Mouse (Mus musculus) intestine, embryonic 16.5 days (tissue): ENCODE results near the gene Cdkn1b. TPM values are rescaled to one million over a fixed set of nuclear protein-coding genes. Genes with fewer than 3 reads are reported as not detected.

Source experiments
- ATAC-seq: fragments of 200-750 bp; cut with Nextera tagmentation; 2 replicates; pipeline ENCODE4 v1.8.0; 2017; ENCODE audit warnings: moderate TSS enrichment, moderate library complexity
- H3K27ac ChIP-seq: fragments of 300-500 bp; sonication (generic); 2 replicates; pipeline ENCODE4 v1.5.1; 2014; ENCODE audit warnings: mild to moderate bottlenecking, low read length
- H3K27me3 ChIP-seq: fragments of 300-500 bp; sonication (generic); replicated peaks from 2 replicates; pipeline ENCODE4 v1.6.1; 2014; ENCODE audit warnings: low read length, control low read depth, mixed read lengths; ENCODE audit not compliant: control insufficient read depth, insufficient read depth
- H3K36me3 ChIP-seq: fragments of 300-500 bp; sonication (generic); 2 replicates; pipeline ENCODE4 v1.6.1; 2014; ENCODE audit warnings: low read length, control low read depth; ENCODE audit not compliant: control insufficient read depth, insufficient read depth
- H3K4me1 ChIP-seq: fragments of 300-500 bp; sonication (generic); 2 replicates; pipeline ENCODE4 v1.6.1; 2014; ENCODE audit warnings: low read length, control low read depth, mixed read lengths; ENCODE audit not compliant: control insufficient read depth, insufficient read depth
- H3K4me2 ChIP-seq: fragments of 300-500 bp; sonication (generic); 2 replicates; pipeline ENCODE4 v1.6.1; 2014; ENCODE audit warnings: low read depth, low read length, control low read depth
- H3K4me3 ChIP-seq: fragments of 300-500 bp; sonication (generic); 2 replicates; pipeline ENCODE4 v1.5.1; 2014; ENCODE audit warnings: mild to moderate bottlenecking, low read length
- H3K9ac ChIP-seq: fragments of 300-500 bp; sonication (generic); 2 replicates; pipeline ENCODE4 v1.6.1; 2014; ENCODE audit warnings: low read depth, low read length
- H3K9me3 ChIP-seq: fragments of 300-500 bp; sonication (generic); 2 replicates; pipeline ENCODE4 v1.6.1; 2016; ENCODE audit warnings: low read length, control low read depth; ENCODE audit not compliant: control insufficient read depth
- WGBS: fragments of 180-500 bp; shearing (Covaris S2); extraction: QIAGEN DNeasy Blood & Tissue Kit; methylation state at CpG from one replicate; pipeline ENCODE4 v1.1.7; 2014; 5-methylcytosine and 5-hydroxymethylcytosine counted together
- polyA plus RNA-seq: library from polyadenylated mRNA; unstranded; fragments of >200 nt; fragmentation: Nextera tagmentation; extraction: Ambion mirVana; gene quantifications from 2 replicates; pipeline ENCODE4 v1.2.1, GENCODE M21; 2015

Cdkn1b gene
- polyA plus RNA-seq, 1 experiment from 2014 or later: 10.6 TPM

DNA sequence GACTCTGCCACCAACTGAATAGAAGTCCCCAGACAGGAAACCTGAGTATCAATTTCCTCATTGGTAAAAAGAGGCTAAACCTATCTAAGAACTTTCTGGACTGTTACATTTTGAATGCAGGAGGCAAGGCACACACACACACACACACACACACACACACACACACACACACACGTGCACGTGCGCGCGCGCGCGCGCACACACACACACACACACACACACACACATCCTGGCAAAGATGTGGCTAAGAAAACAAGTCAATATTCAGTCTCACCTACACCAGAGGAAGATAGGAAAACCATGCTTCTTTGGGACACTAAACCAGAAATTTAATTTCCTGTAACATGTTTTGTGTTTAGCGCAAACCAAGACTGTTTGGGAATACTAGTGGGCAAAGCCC lies 1.4 kb upstream of the Cdkn1b start:
- Histone ChIP-seq H3K4me2 (no peak overlapping the region), H3K9me3 (no peaks in the 10 kb centered on the region), H3K36me3 (no peaks in the 10 kb centered on the region), H3K9ac (no peak overlapping the region), H3K4me1 (peaks cover 27% of the 10 kb centered on the region), H3K27ac (no peak overlapping the region; the same call in 1 of the 2 replicates), H3K27me3 (no peaks in the 10 kb centered on the region), H3K4me3 (no peak overlapping the region)
- ATAC-seq: no peak
- WGBS: 92% methylated on average over 10 of the region's 10 CpGs

DNA sequence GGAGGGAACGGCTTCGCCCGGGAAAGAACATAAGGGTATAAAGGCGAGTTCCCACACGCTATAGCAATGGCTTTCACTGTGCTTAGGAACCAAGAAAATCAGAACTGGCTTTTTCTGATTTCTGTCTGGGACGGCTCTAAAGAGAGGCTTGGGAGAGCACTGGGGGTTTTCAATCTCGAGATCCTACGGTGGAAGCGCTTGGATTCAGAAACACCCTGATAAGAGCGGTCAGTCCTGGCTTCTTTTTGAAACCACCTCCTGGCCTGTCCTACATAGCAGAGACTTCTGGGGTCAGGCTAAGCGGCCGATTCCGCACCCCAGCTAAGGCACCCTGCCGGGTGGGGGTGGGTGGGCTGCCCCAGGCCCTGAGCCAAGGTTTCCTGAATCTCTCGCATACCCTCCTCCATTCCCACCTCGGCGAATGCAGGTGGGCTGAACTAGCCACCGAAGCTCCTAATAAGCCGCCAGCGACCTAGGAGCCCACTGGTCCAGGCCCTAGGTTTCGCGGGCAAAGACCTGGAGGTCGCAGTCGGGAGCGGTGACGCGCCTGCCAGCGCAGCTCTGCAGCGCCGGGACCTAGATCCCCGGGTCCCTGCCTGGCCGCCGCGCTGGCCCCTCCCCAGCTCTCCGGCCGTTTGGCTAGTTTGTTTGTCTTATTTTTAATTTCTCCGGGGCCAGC lies 551 bp upstream of the Cdkn1b start:
- ATAC-seq: peak; percentile 13; the same call in 1 of the 2 replicates
- Histone ChIP-seq H3K9me3 (no peaks in the 10 kb centered on the region), H3K36me3 (no peaks in the 10 kb centered on the region), H3K27me3 (no peaks in the 10 kb centered on the region), H3K4me3 (peak overlapping the region; percentile 77), H3K4me2 (peak overlapping the region; percentile 98), H3K27ac (peak overlapping the region; percentile 93), H3K9ac (peak overlapping the region; percentile 94), H3K4me1 (peaks cover 28% of the 10 kb centered on the region)
- 6% methylated on average over 37 of the region's 37 CpGs for WGBS

DNA sequence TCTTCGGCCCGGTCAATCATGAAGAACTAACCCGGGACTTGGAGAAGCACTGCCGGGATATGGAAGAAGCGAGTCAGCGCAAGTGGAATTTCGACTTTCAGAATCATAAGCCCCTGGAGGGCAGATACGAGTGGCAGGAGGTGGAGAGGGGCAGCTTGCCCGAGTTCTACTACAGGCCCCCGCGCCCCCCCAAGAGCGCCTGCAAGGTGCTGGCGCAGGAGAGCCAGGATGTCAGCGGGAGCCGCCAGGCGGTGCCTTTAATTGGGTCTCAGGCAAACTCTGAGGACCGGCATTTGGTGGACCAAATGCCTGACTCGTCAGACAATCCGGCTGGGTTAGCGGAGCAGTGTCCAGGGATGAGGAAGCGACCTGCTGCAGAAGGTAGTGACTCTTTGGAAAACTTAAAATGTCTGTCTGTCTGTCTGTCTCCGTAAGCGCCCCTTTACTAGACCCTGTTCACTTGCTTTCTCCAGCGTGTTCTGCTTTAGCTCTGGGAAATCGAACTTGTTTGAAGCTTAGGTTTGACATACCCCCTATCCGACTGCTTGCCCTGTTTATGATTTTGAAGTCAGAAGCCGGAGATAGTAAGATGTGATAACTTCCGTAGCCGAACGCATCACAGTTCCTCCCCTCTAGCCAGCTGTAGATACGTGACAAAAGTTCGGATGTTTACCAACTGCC lies 953 bp downstream of the Cdkn1b start:
- WGBS: under 1% methylated on average over 32 of the region's 32 CpGs
- H3K27me3 ChIP-seq: no peaks in the 10 kb centered on the region
- no peaks in the 10 kb centered on the region for H3K9me3 ChIP-seq
- no peak for ATAC-seq
- peak overlapping the region; percentile 94 for H3K27ac ChIP-seq
- peak overlapping the region; percentile 77 for H3K4me3 ChIP-seq
- peaks cover 27% of the 10 kb centered on the region for H3K4me1 ChIP-seq
- H3K9ac ChIP-seq: peak overlapping the region; percentile 94
- H3K4me2 ChIP-seq: peak overlapping the region; percentile 92
- no peaks in the 10 kb centered on the region for H3K36me3 ChIP-seq

DNA sequence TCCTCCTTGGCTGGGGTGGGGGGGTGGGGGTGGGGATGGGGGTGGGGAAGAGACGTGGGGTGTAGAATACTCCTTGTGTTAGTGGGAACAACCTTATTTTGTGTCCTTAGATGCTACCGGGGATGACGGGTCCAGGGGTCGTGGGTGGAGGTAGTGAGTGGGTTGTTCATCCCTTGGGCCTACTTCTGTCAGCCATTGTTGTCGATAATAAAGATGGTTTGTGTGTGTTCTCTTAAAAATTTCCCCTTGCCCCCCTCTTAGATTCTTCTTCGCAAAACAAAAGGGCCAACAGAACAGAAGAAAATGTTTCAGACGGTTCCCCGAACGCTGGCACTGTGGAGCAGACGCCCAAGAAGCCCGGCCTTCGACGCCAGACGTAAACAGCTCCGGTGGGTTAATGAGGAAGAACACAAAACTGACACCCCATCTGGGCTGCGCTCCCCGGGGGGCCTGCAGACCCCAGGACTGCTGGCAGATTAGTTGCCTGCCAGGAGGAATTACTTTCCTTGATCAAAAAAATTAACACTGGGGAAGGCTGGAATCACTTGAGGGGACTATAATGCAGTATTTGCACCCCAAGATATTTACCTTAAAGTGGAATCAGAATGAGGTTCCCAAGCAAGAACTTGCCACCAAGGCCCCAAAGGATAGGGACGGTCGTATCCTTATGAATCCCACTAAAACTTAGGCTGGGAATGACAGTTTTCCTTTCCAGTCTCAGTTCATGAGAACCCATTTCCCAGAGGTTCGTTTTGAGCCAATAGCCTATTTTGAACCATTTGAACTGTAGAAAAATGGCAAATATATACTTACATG lies 1.7 kb downstream of the Cdkn1b start:
- no peaks in the 10 kb centered on the region for H3K27me3 ChIP-seq
- H3K36me3 ChIP-seq: no peaks in the 10 kb centered on the region
- ATAC-seq: no peak
- peak overlapping the region; percentile 14; the same call in 1 of the 2 replicates for H3K27ac ChIP-seq
- peaks cover 21% of the 10 kb centered on the region for H3K4me1 ChIP-seq
- peak overlapping the region; percentile 77 for H3K4me3 ChIP-seq
- 8% methylated on average over 20 of the region's 20 CpGs for WGBS
- H3K4me2 ChIP-seq: peak overlapping the region; percentile 92
- H3K9ac ChIP-seq: peak overlapping the region; percentile 94
- H3K9me3 ChIP-seq: no peaks in the 10 kb centered on the region

DNA sequence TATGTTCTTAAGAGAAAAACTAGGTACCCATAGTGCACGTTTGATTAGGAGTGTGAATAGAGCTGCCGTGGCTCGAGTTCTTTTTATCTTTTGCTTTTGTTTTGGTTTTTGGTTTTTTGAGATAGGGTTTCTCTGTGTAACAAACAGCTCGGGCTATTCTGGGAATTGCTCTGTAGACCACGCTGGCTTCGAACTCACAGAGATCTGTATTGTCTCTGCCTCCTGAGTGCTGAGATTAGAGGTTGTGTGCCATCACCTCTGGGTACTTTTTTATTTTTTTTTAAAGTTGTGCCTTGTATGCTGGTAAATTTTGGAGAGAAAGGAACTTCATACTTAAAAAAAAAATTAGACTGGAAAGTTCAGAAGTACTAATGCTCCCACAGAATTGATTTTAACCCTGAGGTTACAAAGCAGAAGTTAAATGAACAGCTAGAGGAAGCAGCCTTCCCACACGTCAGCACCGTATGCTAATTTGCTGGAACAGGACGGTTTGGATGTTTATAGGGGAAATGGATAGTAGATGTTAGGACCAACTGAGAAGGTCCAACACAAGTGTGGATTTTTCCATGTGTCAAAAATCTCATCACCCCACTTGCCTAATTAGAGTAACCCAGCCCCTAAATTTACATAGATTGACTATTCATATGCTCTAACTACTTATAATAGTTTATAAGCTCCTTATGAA lies 2.5 kb downstream of the Cdkn1b start:
- Histone ChIP-seq H3K4me1 (peaks cover 21% of the 10 kb centered on the region), H3K9ac (peak overlapping the region; percentile 94), H3K4me3 (peak overlapping the region; percentile 77), H3K27me3 (no peaks in the 10 kb centered on the region), H3K27ac (no peak overlapping the region), H3K4me2 (peak overlapping the region; percentile 92), H3K36me3 (no peaks in the 10 kb centered on the region), H3K9me3 (no peaks in the 10 kb centered on the region)
- WGBS: 56% methylated on average over 9 of the region's 9 CpGs
- ATAC-seq: no peak

DNA sequence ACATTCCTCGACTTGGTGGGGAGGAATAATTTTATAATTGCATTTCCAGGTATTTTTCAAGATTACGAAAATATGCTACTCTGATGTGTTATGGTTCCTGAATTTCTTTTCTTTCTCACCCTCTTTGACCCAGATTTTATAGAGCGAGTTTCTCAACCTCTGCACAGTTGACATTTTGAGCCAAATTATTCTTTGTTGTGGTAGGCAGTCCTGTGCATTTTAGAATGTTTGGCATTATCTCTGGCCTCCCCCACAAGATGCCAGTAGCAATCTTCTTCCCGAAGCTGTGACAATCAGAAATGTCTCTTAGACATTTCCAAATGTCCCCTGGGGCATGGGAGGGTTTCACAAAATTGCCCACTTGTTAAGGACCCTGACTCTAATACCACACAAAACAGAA lies 3.5 kb downstream of the Cdkn1b start:
- Histone ChIP-seq H3K27me3 (no peaks in the 10 kb centered on the region), H3K4me2 (no peak overlapping the region; the same call in 1 of the 2 replicates), H3K4me1 (peaks cover 20% of the 10 kb centered on the region), H3K27ac (no peak overlapping the region), H3K9ac (no peak overlapping the region), H3K36me3 (no peaks in the 10 kb centered on the region), H3K4me3 (no peak overlapping the region), H3K9me3 (no peaks in the 10 kb centered on the region)
- 71% methylated on average over 4 of the region's 4 CpGs for WGBS
- no peak for ATAC-seq

DNA sequence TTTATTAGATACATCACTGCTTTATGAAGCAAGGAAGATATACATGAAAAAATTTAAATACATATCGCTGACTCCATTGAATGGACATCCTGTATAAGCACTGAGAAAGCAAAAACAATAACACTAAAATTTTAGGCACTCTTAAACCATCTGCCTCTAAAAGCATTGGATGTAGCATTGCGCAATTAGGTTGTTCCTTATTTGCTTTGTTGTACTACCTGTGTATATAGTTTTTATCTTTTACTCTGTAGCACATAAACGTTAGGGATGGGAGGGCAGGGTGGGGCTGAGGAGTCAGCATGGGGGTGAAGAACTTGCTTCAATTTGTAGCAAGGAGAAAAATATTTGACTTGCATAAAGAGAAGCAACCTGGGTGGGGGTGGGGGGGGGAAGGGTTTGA lies 4.1 kb downstream of the Cdkn1b start:
- Histone ChIP-seq H3K27me3 (no peaks in the 10 kb centered on the region), H3K9ac (no peak overlapping the region), H3K4me3 (no peak overlapping the region), H3K4me2 (no peak overlapping the region), H3K4me1 (peaks cover 19% of the 10 kb centered on the region), H3K9me3 (no peaks in the 10 kb centered on the region), H3K27ac (no peak overlapping the region), H3K36me3 (no peaks in the 10 kb centered on the region)
- WGBS: 68% methylated on average over 3 of the region's 3 CpGs
- no peak for ATAC-seq

DNA sequence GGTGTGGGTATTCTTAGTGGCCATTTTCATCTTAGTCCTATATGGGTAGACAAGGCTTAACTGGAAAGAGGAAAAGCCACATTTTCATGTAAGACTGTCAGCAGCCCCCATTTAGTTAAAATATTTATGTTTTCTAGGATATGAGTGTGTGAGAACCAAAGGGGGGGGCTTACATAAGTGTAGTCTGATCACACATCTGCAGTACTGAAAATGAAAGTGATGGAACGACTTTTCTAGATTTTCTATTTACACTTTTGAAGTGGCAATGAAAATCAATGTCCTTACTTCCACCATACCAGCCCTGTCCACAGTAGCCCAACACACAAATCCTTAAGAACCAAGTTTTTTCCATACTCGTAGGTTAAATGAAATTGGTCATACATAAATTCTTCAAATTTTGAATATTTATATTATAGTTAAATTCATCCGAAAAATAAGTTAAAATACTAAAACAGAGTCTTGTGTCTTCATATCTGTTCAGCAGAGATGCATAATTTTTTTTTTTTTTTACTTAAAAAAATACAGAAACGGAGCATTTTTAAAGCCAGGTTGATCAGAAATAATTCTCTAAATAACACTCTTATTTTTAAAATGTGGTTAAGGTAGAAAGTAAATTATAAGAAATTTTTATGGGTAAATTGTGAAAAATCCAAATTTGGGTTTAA lies 5.6 kb downstream of the Cdkn1b start:
- H3K4me2 ChIP-seq: no peak overlapping the region

More for the DNA sequence above, 5.6 kb downstream of the Cdkn1b start:
- Histone ChIP-seq H3K9me3 (no peaks in the 10 kb centered on the region), H3K27ac (no peak overlapping the region), H3K36me3 (no peaks in the 10 kb centered on the region), H3K4me1 (peaks cover 21% of the 10 kb centered on the region), H3K9ac (no peak overlapping the region), H3K27me3 (no peaks in the 10 kb centered on the region), H3K4me3 (no peak overlapping the region)
- WGBS: 69% methylated on average over 4 of the region's 4 CpGs
- ATAC-seq: no peak
